Mouse (Mus musculus) ES-CJ7 (cell line): ENCODE measurements around the gene Hoxa2.
A peak's percentile ranks its signal among the peaks of the same experiment; 100 is the strongest.

ENCODE experiments used
- DNase-seq: peaks from one replicate; pipeline ENCODE4 v3.0.0; 2011; ENCODE audit warnings: low read depth, low spot score

The Hoxa2 gene

GRCm38 (mm10) chr6:52165441-52166370, 1.1 kb upstream of the Hoxa2 start:
- DNase-seq, result peak; percentile 61

GRCm38 (mm10) chr6:52164051-52164625, 493 bp downstream of the Hoxa2 start:
- DNase-seq, result no peak

- no peak for DNase-seq
These were observed 1.1 kb downstream of the Hoxa2 start for GRCm38 (mm10) chr6:52163366-52164031.

GRCm38 (mm10) chr6:52162611-52163365, 1.8 kb downstream of the Hoxa2 start:
- peak; percentile 49 for DNase-seq

- no peak for DNase-seq
These were observed 2.6 kb downstream of the Hoxa2 start for GRCm38 (mm10) chr6:52162093-52162380.

GRCm38 (mm10) chr6:52161336-52162092, 3.1 kb downstream of the Hoxa2 start:
- DNase-seq, result no peak

GRCm38 (mm10) chr6:52160511-52161335, 3.9 kb downstream of the Hoxa2 start:
- DNase-seq, result no peak

GRCm38 (mm10) chr6:52159979-52160378, 4.7 kb downstream of the Hoxa2 start:
- DNase-seq, result no peak

- DNase-seq, result no peak
These were observed 5.4 kb downstream of the Hoxa2 start for GRCm38 (mm10) chr6:52159164-52159761.

- DNase-seq, result peak; percentile 93
These were observed 6.2 kb downstream of the Hoxa2 start, which contains the start of gene Hoxa1 for GRCm38 (mm10) chr6:52158276-52159051. Hoxa1 (minus strand) TSS chr6:52158317.

- DNase-seq, result no peak
These were observed 7.0 kb downstream of the Hoxa2 start for GRCm38 (mm10) chr6:52157466-52158275.

- DNase-seq, result no peak
These were observed 8.0 kb downstream of the Hoxa2 start for GRCm38 (mm10) chr6:52156551-52157200.

GRCm38 (mm10) chr6:52155471-52155870, 9.2 kb downstream of the Hoxa2 start:
- DNase-seq, result no peak

- no peak for DNase-seq
These were observed 10.6 kb downstream of the Hoxa2 start for GRCm38 (mm10) chr6:52154044-52154443.

- peak; percentile 66 for DNase-seq
These were observed 11.4 kb downstream of the Hoxa2 start for GRCm38 (mm10) chr6:52153270-52153669.

GRCm38 (mm10) chr6:52152226-52153193, 12.1 kb downstream of the Hoxa2 start:
- no peak for DNase-seq
